Mouse (Mus musculus) kidney, adult 9 months (tissue): ENCODE data around the gene Tex2.
A peak's percentile ranks its signal among the peaks of the same experiment; 100 is the strongest.
"Not testable (repeated sequence)": the region's sequence is repeated elsewhere in the genome, so short reads cannot be mapped to it uniquely, and the experiment has no call there.

Experiments
- DNase-seq: peaks from one replicate; pipeline ENCODE4 v3.0.0; 2022

Tex2 gene

GRCm38 (mm10) chr11:106577624-106578355, 35.4 kb downstream of the Tex2 start:
- DNase-seq: not testable (repeated sequence)

GRCm38 (mm10) chr11:106574456-106574855, 38.8 kb downstream of the Tex2 start:
- no peak for DNase-seq

DNA sequence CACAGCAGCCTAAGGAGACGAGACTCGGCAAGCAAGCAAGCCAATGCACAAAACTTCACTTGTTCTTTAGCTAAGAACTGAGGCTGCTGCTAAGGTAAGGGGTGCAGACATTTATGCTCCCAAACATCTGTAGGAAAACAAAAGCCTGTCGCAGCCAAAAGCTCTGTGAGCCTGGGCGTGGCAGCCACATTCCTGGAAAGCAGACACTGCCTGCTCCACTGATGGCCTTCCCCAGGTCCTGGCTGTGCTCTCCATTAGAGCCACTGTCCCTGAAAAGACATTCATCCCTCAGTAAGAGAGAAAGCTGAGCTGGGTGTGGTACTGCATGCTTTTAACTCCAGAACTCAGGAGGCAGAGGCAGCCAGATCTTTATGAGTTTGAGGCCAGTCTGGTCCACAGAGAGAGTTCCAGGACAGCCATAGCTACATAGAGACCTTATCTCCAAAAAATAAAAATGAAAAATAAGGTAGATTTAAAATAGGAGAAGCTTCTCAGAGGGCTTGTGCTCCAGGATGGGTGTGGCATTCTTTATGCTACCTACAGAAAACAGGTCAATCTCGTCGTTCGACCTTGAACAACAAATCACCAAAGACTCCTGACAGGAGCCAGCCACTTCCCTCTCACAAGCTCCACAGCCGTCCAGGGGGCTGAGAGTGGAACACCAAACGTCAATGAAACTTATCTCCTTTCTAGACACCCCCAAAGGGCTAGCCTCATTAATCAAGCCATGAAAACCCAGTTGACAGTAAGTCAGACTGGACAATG, 39.6 kb downstream of the Tex2 start:
- no peak for DNase-seq

DNA sequence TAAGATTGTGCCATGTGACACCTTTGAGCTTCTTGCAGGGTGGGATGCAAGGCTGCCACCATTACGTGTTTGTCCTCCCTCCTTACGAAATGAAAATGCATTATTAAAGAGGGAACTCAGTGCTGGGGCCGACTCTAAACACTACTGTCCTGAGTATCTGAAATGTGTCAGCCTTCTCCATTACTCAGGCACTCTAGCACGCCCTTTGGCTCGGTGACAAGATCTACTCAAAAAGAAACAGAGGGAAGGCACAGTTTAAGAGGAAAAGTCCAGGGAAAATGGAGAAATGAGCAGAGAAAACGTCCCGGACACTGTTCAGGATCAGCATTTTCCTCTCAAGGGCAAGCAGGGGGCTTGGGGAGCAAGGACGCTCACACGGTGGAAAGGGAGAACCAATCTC, 40.3 kb downstream of the Tex2 start:
- DNase-seq: no peak

GRCm38 (mm10) chr11:106572020-106572782, 41.0 kb downstream of the Tex2 start:
- DNase-seq: peak; percentile 43

DNA sequence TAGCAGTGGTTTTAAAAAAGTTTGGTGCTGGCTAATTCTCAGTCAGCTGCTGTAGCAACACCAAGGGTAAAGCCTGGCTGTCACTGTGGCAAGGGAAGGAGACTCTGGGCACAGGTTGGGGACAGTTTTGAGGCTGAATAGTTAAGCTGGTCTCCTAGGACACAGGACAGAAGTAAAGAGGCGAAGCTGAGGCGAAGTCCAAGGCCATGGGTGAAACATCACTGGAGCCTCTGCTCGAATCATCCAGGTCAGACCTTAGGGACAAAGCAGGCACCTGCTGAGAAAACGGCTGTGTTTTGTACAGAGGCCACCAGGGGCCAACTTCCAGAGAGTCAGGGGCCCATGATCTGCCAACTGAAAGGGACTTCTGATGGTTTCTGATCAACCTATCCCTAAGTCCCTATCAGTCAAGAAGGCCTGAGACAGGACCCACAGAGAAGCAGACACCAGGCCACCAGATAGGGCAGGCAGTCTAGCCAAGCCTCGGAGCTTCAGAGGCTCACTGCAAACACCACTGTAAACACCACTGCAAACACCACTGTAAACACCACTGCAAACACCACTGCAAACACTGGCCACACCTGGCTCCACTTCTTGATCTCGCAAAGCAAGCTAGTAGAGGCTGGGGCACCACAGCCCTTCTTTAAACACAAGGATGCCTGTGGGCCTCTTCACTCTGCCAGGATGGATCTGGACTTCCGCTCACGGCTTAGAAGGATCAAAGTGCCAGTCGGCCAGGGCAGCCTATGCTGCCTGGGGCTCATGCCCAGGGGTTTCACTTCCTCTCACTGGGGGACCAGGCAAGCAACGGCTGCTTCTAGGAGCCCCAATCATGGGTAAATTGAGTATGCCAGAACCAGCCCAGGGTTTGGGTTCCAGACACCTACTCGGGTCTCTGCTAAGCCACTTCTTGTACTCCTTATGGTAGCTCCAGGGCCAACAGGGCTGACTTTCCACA, 41.9 kb downstream of the Tex2 start:
- DNase-seq: no peak

- DNase-seq: no peak
Measured at GRCm38 (mm10) chr11:106568329-106568960, 44.8 kb downstream of the Tex2 start.

DNA sequence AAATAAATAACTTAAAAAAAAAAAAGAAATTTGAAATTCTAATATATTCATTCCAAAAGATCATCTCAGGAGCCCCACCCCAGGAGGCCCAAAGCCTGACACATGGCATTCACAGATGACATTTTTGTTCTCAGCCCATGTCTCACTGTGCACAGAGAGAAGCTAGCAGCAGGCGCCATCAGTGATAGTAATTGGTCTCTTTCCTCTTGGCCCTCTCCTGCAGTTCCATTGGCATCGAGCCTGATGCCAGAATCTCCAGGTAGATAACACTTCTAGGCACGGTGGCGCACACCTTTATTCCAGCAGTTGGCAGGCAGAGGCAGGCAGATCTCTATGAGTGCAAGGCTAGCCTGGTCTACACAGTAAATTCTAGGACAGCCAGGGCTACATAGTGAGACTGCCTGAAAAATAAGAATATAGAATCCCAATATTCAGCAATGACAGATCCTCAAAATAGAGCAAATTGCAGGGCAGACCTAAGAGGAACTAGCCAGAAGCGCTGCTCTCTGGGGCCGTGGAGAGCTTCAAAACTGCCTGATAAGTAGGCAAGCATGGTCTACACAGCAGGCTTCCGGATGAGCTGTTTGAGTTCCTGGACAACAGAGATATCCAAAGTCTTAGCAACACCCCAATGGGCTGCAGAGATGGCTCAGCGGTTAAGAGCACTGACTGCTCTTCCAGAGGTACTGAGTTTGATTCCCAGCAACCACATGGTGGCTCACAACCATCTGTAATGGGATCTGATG, 47.0 kb downstream of the Tex2 start:
- no peak for DNase-seq

- no peak for DNase-seq
Measured at GRCm38 (mm10) chr11:106564261-106564660, 49.0 kb downstream of the Tex2 start.

- no peak for DNase-seq
Measured at GRCm38 (mm10) chr11:106562707-106563106, 50.5 kb downstream of the Tex2 start.

DNA sequence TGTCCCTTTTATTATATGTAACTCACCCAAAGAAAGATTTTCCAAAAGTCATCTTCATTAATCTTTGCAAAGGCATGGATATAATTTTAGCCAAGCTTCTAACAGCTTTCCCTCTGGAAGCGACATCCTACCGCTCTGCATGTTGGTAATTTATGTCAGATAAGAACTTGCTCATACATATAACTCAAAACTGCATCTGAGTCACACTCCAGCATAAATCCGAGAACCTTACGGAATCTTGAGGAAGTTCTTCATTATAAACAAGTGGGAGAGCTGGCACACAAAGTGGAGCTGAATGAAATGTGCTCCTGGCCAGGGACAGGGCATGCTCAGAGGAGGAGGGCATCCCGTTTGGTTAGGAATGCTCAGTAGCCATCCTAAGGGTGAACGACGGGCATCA, 53.5 kb downstream of the Tex2 start:
- no peak for DNase-seq

GRCm38 (mm10) chr11:106558008-106558407, 55.2 kb downstream of the Tex2 start:
- DNase-seq: peak; percentile 63

- DNase-seq: no peak
Measured at GRCm38 (mm10) chr11:106557398-106557797, 55.8 kb downstream of the Tex2 start.

- peak; percentile 30 for DNase-seq
Measured at GRCm38 (mm10) chr11:106556689-106557088, 56.5 kb downstream of the Tex2 start.

DNA sequence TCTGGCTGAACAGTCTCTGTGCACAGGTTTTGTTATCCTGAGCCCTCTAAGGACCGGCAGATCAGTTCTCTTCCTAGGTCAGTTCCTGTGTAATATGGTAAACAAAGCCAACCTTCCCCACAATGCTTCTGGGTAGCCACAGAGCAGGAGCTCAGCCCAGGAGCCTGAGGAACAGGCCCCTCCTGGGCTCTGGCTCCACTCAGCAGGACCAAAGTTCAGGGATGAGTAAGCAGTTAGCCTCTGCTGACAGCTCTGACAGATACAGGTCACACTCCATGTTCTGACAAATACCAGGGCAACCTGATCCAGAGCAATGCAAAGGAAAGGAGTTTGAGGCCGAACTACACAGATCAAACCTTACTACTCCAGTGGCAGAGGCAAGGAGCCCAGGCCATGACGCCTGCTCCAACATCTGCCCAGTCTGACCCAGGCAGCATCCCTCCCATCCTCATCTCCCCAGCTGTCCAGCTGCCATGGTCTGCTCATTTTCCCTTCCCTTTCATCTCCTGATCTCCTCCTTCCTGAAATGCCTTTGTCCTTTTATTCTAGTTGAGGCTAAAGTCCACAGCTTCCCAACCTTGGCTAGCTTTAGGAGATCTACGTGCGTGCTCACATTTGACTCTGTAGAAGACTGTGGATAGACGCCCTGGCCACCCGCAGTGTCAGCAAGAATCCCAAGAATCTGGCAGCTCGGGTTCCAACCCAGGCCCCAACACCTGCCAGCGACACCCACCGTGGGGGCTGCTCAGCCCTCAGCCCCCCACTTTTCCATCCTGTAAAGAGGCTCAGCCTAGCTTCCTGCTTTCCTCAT, 57.2 kb downstream of the Tex2 start:
- peak; percentile 86 for DNase-seq

GRCm38 (mm10) chr11:106550398-106550797, 62.8 kb downstream of the Tex2 start:
- no peak for DNase-seq

DNA sequence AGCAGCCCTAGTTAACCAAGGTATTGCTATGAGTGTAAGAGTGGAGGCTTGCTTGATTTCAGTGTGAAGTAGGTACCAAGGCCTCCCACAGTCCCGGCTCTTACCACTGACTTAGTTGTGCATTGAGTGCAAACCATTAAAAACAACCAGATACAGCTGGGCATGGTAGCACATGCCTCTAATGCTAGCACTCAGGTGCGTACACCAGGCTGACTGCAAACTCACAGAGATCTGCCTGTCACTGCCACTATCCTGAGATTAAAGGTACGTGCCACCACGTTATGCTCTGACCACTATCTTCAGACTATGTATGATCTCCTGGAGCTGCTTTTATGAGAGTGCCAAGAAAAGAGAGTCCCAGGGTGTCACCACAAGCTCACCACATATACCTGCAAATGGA, 67.1 kb downstream of the Tex2 start:
- no peak for DNase-seq

DNA sequence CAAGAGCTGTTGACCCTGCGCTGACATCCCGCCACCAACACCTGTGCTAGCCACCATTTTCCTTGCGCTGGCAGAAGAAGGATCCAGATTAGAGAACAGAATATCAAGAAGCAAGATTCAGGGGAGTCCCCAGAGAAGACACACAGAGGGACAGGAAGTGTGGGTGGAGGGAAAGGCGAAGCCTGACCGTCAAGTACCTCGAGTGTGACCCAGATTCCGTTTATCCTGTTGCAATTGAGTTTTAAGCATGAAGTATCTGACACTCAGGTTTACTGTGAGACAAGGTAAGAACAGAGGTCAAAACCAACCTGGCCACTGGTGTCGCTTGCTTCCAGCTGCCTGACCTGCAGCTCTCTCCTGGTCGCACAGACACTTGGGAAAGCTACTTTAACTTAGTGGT, 68.3 kb downstream of the Tex2 start:
- DNase-seq: no peak

GRCm38 (mm10) chr11:106544133-106544532, 69.1 kb downstream of the Tex2 start:
- DNase-seq: no peak

DNA sequence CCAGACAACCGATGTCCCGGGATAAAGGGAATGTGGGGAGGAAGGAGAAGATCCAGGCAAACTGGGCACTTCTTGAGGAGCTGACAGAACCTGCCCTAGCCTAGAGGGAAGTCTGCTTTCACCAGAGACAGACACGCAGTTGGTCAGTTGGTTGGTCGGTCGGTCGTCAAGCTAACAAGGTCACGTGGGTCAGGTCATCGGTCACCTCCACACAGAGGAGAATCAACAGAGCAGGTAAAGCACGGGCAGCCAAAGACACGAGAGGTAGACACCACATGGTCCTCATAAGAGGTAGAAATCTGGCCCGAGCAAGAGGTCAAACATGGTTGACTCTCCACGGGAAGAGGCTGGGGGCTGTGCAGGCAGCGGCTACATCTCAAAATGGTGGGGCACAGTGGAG, 70.2 kb downstream of the Tex2 start:
- no peak for DNase-seq
